In genomic region chr3:56472651-56473050, GRCm38 (mm10) we compare ENCODE assay signal across 30 mouse cellular contexts.
A peak's percentile ranks its signal among the peaks of the same experiment; 100 is the strongest.
DNase-seq lines count a peak whose midpoint lies in the region; ATAC-seq and TF ChIP-seq lines count a peak whose summit lies in the region.
"Had no signal": no experiment of that assay in that cellular context is flagged by ENCODE, and none has a peak within 500 bp of the region (broad histone marks: within the 10 kb centered on the region; RNA-seq: fewer than 3 reads in every experiment).

No protein-coding gene starts in this region.

- H3K27me3 ChIP-seq in midbrain, embryonic 10.5 days (ENCODE audit: low read depth, poor library complexity, severe bottlenecking): peaks cover 7% of the 10 kb centered on the region; the same call in 1 of the 2 replicates
- no peaks in the 10 kb centered on the region for H3K27me3 ChIP-seq in midbrain, embryonic 16.5 days (ENCODE audit: control insufficient read depth, insufficient read depth, low read depth, low read length)
- no peaks in the 10 kb centered on the region for H3K27me3 ChIP-seq in forebrain, postnatal 0 days (ENCODE audit: insufficient read depth, low read length)
- H3K27me3 ChIP-seq in limb, embryonic 10.5 days (ENCODE audit: low read depth, poor library complexity, severe bottlenecking): no peaks in the 10 kb centered on the region
- H3K27me3 ChIP-seq: CH12.LX; embryonic facial prominence, embryonic 13.5 days; hindbrain, embryonic 12.5 days; intestine, embryonic 15.5 days; neural tube, embryonic 13.5 days had no signal

- no peak for TF ChIP-seq CTCF in forebrain, postnatal 0 days (IDR thresholded peaks at IDR 0.05; ENCODE audit: low read depth)

- H3K4me3 ChIP-seq in midbrain, embryonic 10.5 days: no peak overlapping the region
- no peak overlapping the region for H3K4me3 ChIP-seq in midbrain, embryonic 16.5 days (ENCODE audit: low read depth, low read length)
- H3K4me3 ChIP-seq in forebrain, postnatal 0 days (ENCODE audit: low read depth, low read length): no peak overlapping the region
- no peak overlapping the region for H3K4me3 ChIP-seq in limb, embryonic 10.5 days
- H3K4me3 ChIP-seq: embryonic facial prominence, embryonic 13.5 days; erythroblast, embryonic 14.5 days; hindbrain, embryonic 12.5 days; intestine, embryonic 15.5 days; neural tube, embryonic 13.5 days had no signal

- H3K4me2 ChIP-seq in midbrain, embryonic 16.5 days (ENCODE audit: low read length): no peak overlapping the region
- no peak overlapping the region for H3K4me2 ChIP-seq in forebrain, postnatal 0 days (ENCODE audit: low read depth)
- H3K4me2 ChIP-seq: embryonic facial prominence, embryonic 13.5 days; heart, embryonic 11.5 days; hindbrain, embryonic 12.5 days; intestine, embryonic 15.5 days; neural tube, embryonic 13.5 days had no signal

- WGBS in midbrain, embryonic 10.5 days: 49% methylated on average over 6 of the region's 6 CpGs
- WGBS in midbrain, embryonic 16.5 days: 21% methylated on average over 6 of the region's 6 CpGs
- WGBS in forebrain, postnatal 0 days: 21% methylated on average over 6 of the region's 6 CpGs
- WGBS in limb, embryonic 10.5 days: 72% methylated on average over 6 of the region's 6 CpGs

- peaks cover 52% of the 10 kb centered on the region for H3K4me1 ChIP-seq in midbrain, embryonic 10.5 days
- H3K4me1 ChIP-seq in midbrain, embryonic 16.5 days (ENCODE audit: control insufficient read depth, insufficient read depth, low read length): peaks cover 16% of the 10 kb centered on the region
- peaks cover 19% of the 10 kb centered on the region for H3K4me1 ChIP-seq in forebrain, postnatal 0 days (ENCODE audit: insufficient read depth)
- peaks cover 11% of the 10 kb centered on the region; the same call in 1 of the 2 replicates for H3K4me1 ChIP-seq in limb, embryonic 10.5 days
- H3K4me1 ChIP-seq: intestine, embryonic 15.5 days had no signal

- H3K27ac ChIP-seq in midbrain, embryonic 10.5 days (replicated peaks): peak overlapping the region; percentile 68
- no peak overlapping the region for H3K27ac ChIP-seq in midbrain, embryonic 16.5 days (ENCODE audit: low read length)
- H3K27ac ChIP-seq in forebrain, postnatal 0 days (ENCODE audit: low read depth, low read length): no peak overlapping the region
- H3K27ac ChIP-seq in limb, embryonic 10.5 days: no peak overlapping the region
- H3K27ac ChIP-seq: embryonic facial prominence, embryonic 13.5 days; hindbrain, embryonic 12.5 days; hindbrain, postnatal 0 days; intestine, embryonic 15.5 days; kidney, postnatal 0 days; liver, embryonic 14.5 days; neural tube, embryonic 13.5 days had no signal

- H3K9ac ChIP-seq in midbrain, embryonic 16.5 days (ENCODE audit: low read depth, low read length): no peak overlapping the region
- no peak overlapping the region for H3K9ac ChIP-seq in forebrain, postnatal 0 days
- H3K9ac ChIP-seq: embryonic facial prominence, embryonic 13.5 days; hindbrain, embryonic 12.5 days; intestine, embryonic 15.5 days; liver, embryonic 14.5 days; neural tube, embryonic 13.5 days had no signal

- no peaks in the 10 kb centered on the region for H3K9me3 ChIP-seq in midbrain, embryonic 10.5 days (replicated peaks)
- no peaks in the 10 kb centered on the region for H3K9me3 ChIP-seq in midbrain, embryonic 16.5 days (replicated peaks; ENCODE audit: control insufficient read depth, low read length, poor library complexity, severe bottlenecking)
- no peaks in the 10 kb centered on the region for H3K9me3 ChIP-seq in forebrain, postnatal 0 days (ENCODE audit: low read length)
- H3K9me3 ChIP-seq in limb, embryonic 10.5 days (replicated peaks): no peaks in the 10 kb centered on the region
- H3K9me3 ChIP-seq: embryonic facial prominence, embryonic 13.5 days; hindbrain, embryonic 12.5 days; intestine, embryonic 15.5 days; neural tube, embryonic 13.5 days had no signal

- no peaks in the 10 kb centered on the region for H3K36me3 ChIP-seq in midbrain, embryonic 10.5 days
- no peaks in the 10 kb centered on the region for H3K36me3 ChIP-seq in midbrain, embryonic 16.5 days (ENCODE audit: control insufficient read depth, insufficient read depth, low read length)
- H3K36me3 ChIP-seq in forebrain, postnatal 0 days (ENCODE audit: insufficient read depth): no peaks in the 10 kb centered on the region
- H3K36me3 ChIP-seq in limb, embryonic 10.5 days: no peaks in the 10 kb centered on the region
- H3K36me3 ChIP-seq: embryonic facial prominence, embryonic 13.5 days; hindbrain, embryonic 12.5 days; intestine, embryonic 15.5 days; neural tube, embryonic 13.5 days had no signal

- peak; percentile 27 for DNase-seq in embryo, embryonic 10 days (ENCODE audit: low spot score)
- no peak for DNase-seq in embryo, embryonic 9.5 days (ENCODE audit: extremely low spot score)
- no peak for DNase-seq in midbrain, embryonic 10.5 days (ENCODE audit: low spot score)
- DNase-seq in forebrain, postnatal 0 days: peak; percentile 30
- DNase-seq in retina, embryonic 14.5 days (ENCODE audit: low spot score): peak; percentile 81
- DNase-seq in heart, adult 18-20 months: no peak
- no peak for DNase-seq in limb, embryonic 10.5 days (ENCODE audit: low spot score)
- DNase-seq: adrenal gland, adult 8-10 months; cerebellum, adult 9-11 months; gastrocnemius, postnatal 25 days; heart, adult 11 months; heart, postnatal 36 days; kidney, adult 2 months; layer of hippocampus, postnatal 36 days; liver; lung, adult 2 months; lung, postnatal 10 days; spleen, adult 18-20 months; thymus, postnatal 25 days had no signal

- no peak for ATAC-seq in midbrain, embryonic 16.5 days
- ATAC-seq in forebrain, postnatal 0 days: no peak
- ATAC-seq: hindbrain, postnatal 0 days; intestine, embryonic 15.5 days had no signal

Comparison
In these comparisons a context has a peak if more than half of its experiments do, and no peak if none do; other contexts are left out.
1. DNase-seq: peak in embryo, embryonic 10 days (single experiment), forebrain, postnatal 0 days (single experiment) and retina, embryonic 14.5 days (single experiment); none in embryo, embryonic 9.5 days (single experiment), midbrain, embryonic 10.5 days (single experiment), heart, adult 18-20 months (0 of 2) and limb, embryonic 10.5 days (single experiment).